Mouse (Mus musculus) midbrain, embryonic 14.5 days (tissue): ENCODE data around the gene Pcbp3. TPM values are rescaled to one million over a fixed set of nuclear protein-coding genes. Genes with fewer than 3 reads are reported as not detected.
"Not testable (repeated sequence)": the region's sequence is repeated elsewhere in the genome, so short reads cannot be mapped to it uniquely, and the experiment has no call there.

Experiments
- ATAC-seq: fragments of 200-750 bp; cut with Nextera tagmentation; 2 replicates; pipeline ENCODE4 v1.8.0; 2017; ENCODE audit warnings: moderate number of reproducible peaks, moderate library complexity; ENCODE audit not compliant: low FRiP score, low TSS enrichment
- DNase-seq: peaks from one replicate; pipeline ENCODE4 v3.0.0-alpha.2; 2015
- H3K27ac ChIP-seq: fragments of 300-500 bp; sonication (generic); replicated peaks from 2 replicates; pipeline ENCODE4 v1.5.1; 2014; ENCODE audit warnings: mild to moderate bottlenecking, low read depth, low read length, moderate library complexity
- H3K27me3 ChIP-seq: fragments of 300-500 bp; sonication (generic); 2 replicates; pipeline ENCODE4 v1.6.1; 2014; ENCODE audit warnings: low read length, control low read depth, mixed read lengths; ENCODE audit not compliant: control insufficient read depth, insufficient read depth
- H3K36me3 ChIP-seq: fragments of 300-500 bp; sonication (generic); 2 replicates; pipeline ENCODE4 v1.6.1; 2014; ENCODE audit warnings: low read length, control low read depth; ENCODE audit not compliant: control insufficient read depth, insufficient read depth
- H3K4me1 ChIP-seq: fragments of 300-500 bp; sonication (generic); 2 replicates; pipeline ENCODE4 v1.6.1; 2014; ENCODE audit warnings: mild to moderate bottlenecking, antibody characterized with exemption, low read length, control low read depth; ENCODE audit not compliant: control insufficient read depth, insufficient read depth
- H3K4me2 ChIP-seq: fragments of 300-500 bp; sonication (generic); 2 replicates; pipeline ENCODE4 v1.6.1; 2014; ENCODE audit warnings: mild to moderate bottlenecking, low read length, moderate library complexity
- H3K4me3 ChIP-seq: fragments of 300-500 bp; sonication (generic); replicated peaks from 2 replicates; pipeline ENCODE4 v1.5.1; 2014; ENCODE audit warnings: low read depth, low read length
- H3K9ac ChIP-seq: fragments of 300-500 bp; sonication (generic); replicated peaks from 2 replicates; pipeline ENCODE4 v1.6.1; 2014; ENCODE audit warnings: mild to moderate bottlenecking, low read length, moderate library complexity
- H3K9me3 ChIP-seq: fragments of 300-500 bp; sonication (generic); 2 replicates; pipeline ENCODE4 v1.6.1; 2016; ENCODE audit warnings: low read length, control low read depth, mixed read lengths; ENCODE audit not compliant: control insufficient read depth
- WGBS: fragments of 180-500 bp; shearing (Covaris S2); extraction: QIAGEN DNeasy Blood & Tissue Kit; methylation state at CpG from one replicate; pipeline ENCODE4 v1.1.7; 2014; 5-methylcytosine and 5-hydroxymethylcytosine counted together
- polyA plus RNA-seq: library from polyadenylated mRNA; unstranded; fragments of >200 nt; fragmentation: Nextera tagmentation; extraction: Ambion mirVana; gene quantifications from 2 replicates; pipeline ENCODE4 v1.2.1, GENCODE M21; 2014

The Pcbp3 gene
- polyA plus RNA-seq, 1 experiment from 2014 or later: 37.3 TPM

- Histone ChIP-seq H3K4me3 (no peak overlapping the region), H3K27ac (no peak overlapping the region), H3K9ac (no peak overlapping the region), H3K9me3 (no peaks in the 10 kb centered on the region), H3K27me3 (no peaks in the 10 kb centered on the region), H3K4me2 (no peak overlapping the region), H3K4me1 (no peaks in the 10 kb centered on the region), H3K36me3 (no peaks in the 10 kb centered on the region)
- 61% methylated on average over 2 of the region's 2 CpGs for WGBS
- ATAC-seq (no peak), DNase-seq (no peak)
Measured at GRCm38 (mm10) chr10:76978042-76978441, 16.4 kb upstream of the Pcbp3 start.

- no peaks in the 10 kb centered on the region for H3K9me3 ChIP-seq
- DNase-seq (no peak), ATAC-seq (no peak)
- no peak overlapping the region for H3K27ac ChIP-seq
- no peaks in the 10 kb centered on the region for H3K4me1 ChIP-seq
- H3K9ac ChIP-seq: no peak overlapping the region
- H3K36me3 ChIP-seq: no peaks in the 10 kb centered on the region
- no peak overlapping the region for H3K4me2 ChIP-seq
- no peak overlapping the region for H3K4me3 ChIP-seq
- 71% methylated on average over 4 of the region's 4 CpGs for WGBS
- no peaks in the 10 kb centered on the region for H3K27me3 ChIP-seq
Measured at GRCm38 (mm10) chr10:76976699-76977098, 15.0 kb upstream of the Pcbp3 start.

GRCm38 (mm10) chr10:76973797-76974436 is 12.2 kb upstream of the Pcbp3 start:
- Histone ChIP-seq H3K27ac (no peak overlapping the region), H3K27me3 (no peaks in the 10 kb centered on the region), H3K36me3 (no peaks in the 10 kb centered on the region), H3K9me3 (no peaks in the 10 kb centered on the region), H3K9ac (no peak overlapping the region; the same call in 1 of the 2 replicates), H3K4me3 (no peak overlapping the region), H3K4me2 (peak overlapping the region; percentile 24), H3K4me1 (no peaks in the 10 kb centered on the region)
- DNase-seq (peak; percentile 42), ATAC-seq (no peak)
- 6% methylated on average over 15 of the region's 15 CpGs for WGBS

- WGBS: 84% methylated on average over 6 of the region's 6 CpGs
- H3K9me3 ChIP-seq, H3K27me3 ChIP-seq, DNase-seq, H3K4me3 ChIP-seq, H3K4me2 ChIP-seq, H3K27ac ChIP-seq, H3K36me3 ChIP-seq, H3K4me1 ChIP-seq, H3K9ac ChIP-seq, ATAC-seq: not testable (repeated sequence)
Measured at GRCm38 (mm10) chr10:76972318-76972717, 10.6 kb upstream of the Pcbp3 start.

GRCm38 (mm10) chr10:76970974-76971373 is 9.3 kb upstream of the Pcbp3 start:
- H3K4me1 ChIP-seq: no peaks in the 10 kb centered on the region
- H3K27ac ChIP-seq: no peak overlapping the region
- DNase-seq (no peak), ATAC-seq (no peak)
- no peak overlapping the region for H3K9ac ChIP-seq
- H3K4me2 ChIP-seq: no peak overlapping the region
- H3K36me3 ChIP-seq: no peaks in the 10 kb centered on the region
- no peak overlapping the region for H3K4me3 ChIP-seq
- WGBS: 94% methylated on average over 7 of the region's 7 CpGs
- no peaks in the 10 kb centered on the region for H3K27me3 ChIP-seq
- no peaks in the 10 kb centered on the region for H3K9me3 ChIP-seq

GRCm38 (mm10) chr10:76964436-76964835 is 2.7 kb upstream of the Pcbp3 start:
- no peak overlapping the region for H3K4me2 ChIP-seq

GRCm38 (mm10) chr10:76963997-76964396 is 2.3 kb upstream of the Pcbp3 start:
- no peak for DNase-seq
- Histone ChIP-seq H3K36me3 (no peaks in the 10 kb centered on the region), H3K4me1 (peaks cover 14% of the 10 kb centered on the region), H3K4me3 (no peak overlapping the region), H3K27me3 (no peaks in the 10 kb centered on the region), H3K9me3 (no peaks in the 10 kb centered on the region), H3K4me2 (no peak overlapping the region), H3K27ac (no peak overlapping the region), H3K9ac (no peak overlapping the region)
- 31% methylated on average over 9 of the region's 9 CpGs for WGBS
- no peak for ATAC-seq

More at GRCm38 (mm10) chr10:76964436-76964835, 2.7 kb upstream of the Pcbp3 start:
- no peak overlapping the region for H3K4me3 ChIP-seq
- DNase-seq (peak; percentile 32), ATAC-seq (no peak)
- H3K4me1 ChIP-seq: peaks cover 14% of the 10 kb centered on the region
- H3K27me3 ChIP-seq: no peaks in the 10 kb centered on the region
- no peaks in the 10 kb centered on the region for H3K36me3 ChIP-seq
- no peak overlapping the region for H3K27ac ChIP-seq
- 24% methylated on average over 6 of the region's 6 CpGs for WGBS
- H3K9ac ChIP-seq: no peak overlapping the region
- H3K9me3 ChIP-seq: no peaks in the 10 kb centered on the region

- H3K4me2 ChIP-seq: peak overlapping the region; percentile 96
- H3K9me3 ChIP-seq: no peaks in the 10 kb centered on the region
- peaks cover 19% of the 10 kb centered on the region for H3K4me1 ChIP-seq
- no peaks in the 10 kb centered on the region for H3K27me3 ChIP-seq
- H3K27ac ChIP-seq: peak overlapping the region; percentile 52; the same call in 1 of the 2 replicates
- ATAC-seq (no peak; the same call in 1 of the 2 replicates), DNase-seq (peak; percentile 19)
- 3% methylated on average over 11 of the region's 11 CpGs for WGBS
- peak overlapping the region; percentile 73 for H3K9ac ChIP-seq
- peak overlapping the region; percentile 69 for H3K4me3 ChIP-seq
- no peaks in the 10 kb centered on the region for H3K36me3 ChIP-seq
Measured at GRCm38 (mm10) chr10:76961156-76961555, 531 bp downstream of the Pcbp3 start.

GRCm38 (mm10) chr10:76958201-76958600 is 3.5 kb downstream of the Pcbp3 start:
- Histone ChIP-seq H3K4me2 (no peak overlapping the region), H3K4me1 (peaks cover 16% of the 10 kb centered on the region), H3K27ac (no peak overlapping the region), H3K27me3 (no peaks in the 10 kb centered on the region), H3K4me3 (no peak overlapping the region), H3K36me3 (no peaks in the 10 kb centered on the region), H3K9me3 (no peaks in the 10 kb centered on the region), H3K9ac (no peak overlapping the region)
- no peak for DNase-seq
- ATAC-seq: no peak
- 59% methylated on average over 3 of the region's 3 CpGs for WGBS
